Mouse (Mus musculus) granulocyte monocyte progenitor cell, adult 5-6 weeks (primary cell): ENCODE measurements around the gene Xrcc3. TPM values are rescaled to one million over a fixed set of nuclear protein-coding genes. Genes with fewer than 3 reads are reported as not detected.
A peak's percentile ranks its signal among the peaks of the same experiment; 100 is the strongest.

Experiments used
- ATAC-seq: replicated peaks from 2 replicates; pipeline ENCODE4 v1.8.0; 2016; ENCODE audit warnings: mild to moderate bottlenecking, moderate TSS enrichment, inconsistent platforms; ENCODE audit not compliant: poor library complexity, severe bottlenecking
- total RNA-seq, 2 experiments: library from RNA; stranded (forward) in 1 of 2; stranded (reverse) in 1 of 2; fragments of 200-712, 200-1000 nt in 1 of 2; fragments of >200 nt in 1 of 2; fragmentation: Nextera tagmentation in 1 of 2; gene quantifications; 2 replicates each; pipeline ENCODE4 v1.2.3; 2014 to 2017

The Xrcc3 gene
- total RNA-seq, 2 experiments from 2014 or later, result 8.6 to 31.1 TPM

DNA sequence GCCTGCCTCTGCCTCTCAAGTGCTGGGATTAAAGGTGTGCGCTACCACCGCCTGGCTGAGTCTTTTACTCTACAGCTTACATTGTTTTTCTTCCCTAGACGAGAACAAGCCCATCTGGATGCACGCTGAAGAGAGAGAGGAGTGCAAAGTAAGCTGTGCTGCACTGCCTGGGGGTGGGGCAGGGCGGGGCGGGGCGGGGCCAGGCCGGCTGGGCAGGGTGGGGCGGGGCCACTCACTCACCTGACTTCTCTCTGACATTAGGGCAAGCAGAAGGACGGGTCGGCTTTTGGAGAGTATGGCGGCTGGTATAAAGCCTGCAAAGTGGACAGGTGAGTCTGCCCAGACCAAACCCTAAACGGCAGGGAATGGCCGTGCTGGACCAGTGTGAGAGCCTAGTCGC lies 28.5 kb downstream of the Xrcc3 start:
- no peak for ATAC-seq

DNA sequence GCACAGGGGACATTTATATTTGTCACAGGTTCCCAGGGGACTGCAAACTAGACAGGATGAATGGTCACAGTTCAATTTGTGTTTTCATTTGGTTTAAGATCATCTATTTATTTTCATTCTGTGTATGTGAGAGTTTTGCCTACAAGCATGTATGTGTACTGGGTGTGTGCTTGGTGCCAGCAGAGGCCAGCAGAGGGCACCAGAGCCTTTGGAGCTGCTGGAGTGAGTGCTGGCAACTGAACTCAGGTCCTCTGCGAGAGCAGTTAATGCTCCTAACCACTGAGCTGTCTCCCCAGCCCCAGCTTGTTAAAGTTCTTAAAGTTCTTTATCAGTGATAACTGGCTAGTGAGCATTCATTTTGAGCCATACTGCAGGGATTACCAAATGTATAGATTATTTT lies 34.1 kb downstream of the Xrcc3 start:
- ATAC-seq, result no peak

DNA sequence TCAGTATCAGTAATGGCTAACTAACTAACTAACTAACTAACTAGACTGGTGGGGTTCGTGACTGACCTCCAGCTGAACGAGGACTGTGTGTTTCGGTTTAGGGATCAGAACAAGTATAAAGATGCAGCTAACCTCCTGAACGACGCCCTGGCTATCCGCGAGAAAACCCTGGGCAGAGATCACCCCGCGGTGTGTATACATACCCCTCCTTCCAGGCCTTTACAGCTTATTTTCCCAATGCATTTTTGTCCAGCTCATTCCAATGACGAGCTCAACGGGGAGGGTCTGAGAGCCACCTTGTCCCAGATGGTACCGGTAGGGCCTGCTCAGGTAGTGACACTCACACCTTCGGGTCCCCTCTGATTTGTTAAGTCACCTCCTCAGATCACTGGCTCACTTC lies 35.8 kb downstream of the Xrcc3 start:
- ATAC-seq, result no peak

DNA sequence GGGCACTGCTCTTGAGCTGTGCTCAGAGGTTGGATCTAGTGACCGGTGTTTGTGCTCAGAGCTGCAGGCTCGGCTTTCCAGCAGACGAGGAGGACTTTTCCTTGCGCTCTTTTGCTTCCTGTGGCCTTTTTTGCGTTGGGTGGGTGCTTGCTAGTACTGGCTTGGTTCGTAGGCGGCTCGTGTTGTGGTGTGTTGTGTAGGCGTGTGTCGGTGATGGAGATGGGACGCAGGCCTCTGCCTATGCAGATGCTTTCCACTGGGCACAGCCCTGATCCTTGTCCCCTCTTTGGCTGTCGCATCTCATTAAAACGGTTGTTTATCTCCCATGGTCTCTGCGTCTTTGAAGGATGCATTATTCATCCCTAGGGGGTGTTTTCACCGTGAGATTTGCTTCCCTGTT lies 38.8 kb downstream of the Xrcc3 start:
- ATAC-seq, result no peak

DNA sequence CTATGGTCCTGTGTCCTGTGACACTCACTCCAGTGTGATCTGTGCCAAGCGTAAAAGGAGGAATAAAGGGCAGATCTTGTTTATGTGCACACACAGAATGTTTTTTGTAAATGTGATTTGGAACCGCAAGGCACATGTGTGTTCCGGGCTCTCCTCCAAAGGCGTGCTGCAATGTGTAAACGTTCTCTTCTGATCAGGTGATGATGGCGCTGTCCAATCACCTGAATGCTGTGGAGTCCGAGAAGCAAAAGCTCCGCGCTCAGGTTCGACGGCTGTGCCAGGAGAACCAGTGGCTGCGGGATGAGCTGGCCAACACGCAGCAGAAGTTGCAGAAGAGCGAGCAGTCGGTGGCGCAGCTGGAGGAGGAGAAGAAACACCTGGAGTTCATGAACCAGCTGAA lies 39.5 kb downstream of the Xrcc3 start:
- no peak for ATAC-seq

DNA sequence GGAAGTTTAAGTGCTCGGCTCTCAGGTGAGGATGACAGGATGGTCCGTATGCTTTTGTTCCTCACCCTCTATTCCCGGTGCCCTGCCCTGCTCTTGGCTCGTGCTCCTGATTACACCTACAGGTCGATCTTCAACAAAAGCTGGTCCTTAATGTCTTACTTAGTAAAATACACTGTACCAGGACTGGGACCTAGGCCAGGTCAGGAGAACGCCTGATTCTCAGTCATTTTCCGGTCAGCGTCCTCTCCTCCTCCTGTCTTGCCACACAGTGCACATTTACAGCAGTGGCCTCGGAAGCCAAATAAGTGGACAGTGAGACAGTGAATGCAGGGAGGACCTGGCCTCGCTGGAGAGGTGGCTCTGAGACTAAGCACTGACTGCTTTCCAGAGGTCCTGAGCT lies 43.0 kb downstream of the Xrcc3 start:
- ATAC-seq, result no peak

DNA sequence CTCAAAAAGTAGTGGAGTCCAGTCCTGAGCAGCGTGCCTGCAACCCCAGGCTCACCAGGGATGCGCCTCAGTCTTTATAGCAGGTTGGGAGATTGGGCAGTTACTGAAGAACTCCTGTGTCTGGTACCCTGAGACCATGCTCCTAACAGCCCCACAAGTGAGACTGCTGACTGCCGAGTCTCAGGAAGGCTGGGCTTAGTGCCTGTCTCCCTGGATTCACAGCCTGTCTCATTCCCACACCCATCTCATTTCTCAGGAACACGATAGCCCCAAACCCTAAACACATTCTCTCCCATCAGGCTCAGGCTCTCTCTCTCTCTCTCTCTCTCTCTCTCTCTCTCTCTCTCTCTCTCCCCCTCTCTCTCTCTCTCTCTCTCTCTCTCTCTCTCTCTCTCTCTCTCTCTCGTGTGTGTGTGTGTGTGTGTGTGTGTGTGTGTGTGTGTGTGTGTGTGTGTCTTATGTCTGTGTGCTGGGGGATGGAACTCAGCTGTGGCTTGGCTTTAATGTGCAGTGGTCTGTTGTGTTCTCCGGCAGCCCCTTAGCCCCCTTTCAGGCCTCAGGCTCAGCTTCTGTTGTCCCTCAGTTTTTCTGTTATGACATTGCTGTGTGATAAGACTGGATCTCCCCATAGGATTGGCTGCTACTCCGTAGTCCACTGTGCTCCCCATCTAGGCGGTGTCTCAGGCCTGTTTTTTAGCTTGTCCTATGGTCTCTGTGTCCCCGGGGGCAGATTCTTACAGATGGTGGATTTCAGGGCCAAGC lies 43.7 kb downstream of the Xrcc3 start:
- ATAC-seq, result no peak

DNA sequence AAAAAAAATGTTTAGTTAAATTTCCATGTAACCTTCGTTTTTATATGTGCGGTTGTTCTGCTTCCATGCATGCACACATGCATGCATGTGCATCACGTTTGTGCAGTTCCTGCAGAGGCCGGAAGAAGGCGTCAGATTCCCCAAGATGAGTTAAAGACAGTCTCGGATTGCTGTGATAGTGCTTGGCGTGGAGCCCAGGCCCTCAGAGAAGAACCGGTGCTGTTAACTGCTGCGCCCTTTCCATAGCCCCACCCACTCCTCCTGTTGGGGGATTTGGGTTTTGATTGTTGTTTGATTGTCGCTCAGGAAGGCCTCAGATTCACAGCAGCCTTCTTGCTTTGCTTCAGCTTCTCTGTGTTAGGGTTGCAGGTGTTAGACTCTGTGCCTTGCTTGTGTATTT lies 44.4 kb downstream of the Xrcc3 start:
- ATAC-seq, result no peak

DNA sequence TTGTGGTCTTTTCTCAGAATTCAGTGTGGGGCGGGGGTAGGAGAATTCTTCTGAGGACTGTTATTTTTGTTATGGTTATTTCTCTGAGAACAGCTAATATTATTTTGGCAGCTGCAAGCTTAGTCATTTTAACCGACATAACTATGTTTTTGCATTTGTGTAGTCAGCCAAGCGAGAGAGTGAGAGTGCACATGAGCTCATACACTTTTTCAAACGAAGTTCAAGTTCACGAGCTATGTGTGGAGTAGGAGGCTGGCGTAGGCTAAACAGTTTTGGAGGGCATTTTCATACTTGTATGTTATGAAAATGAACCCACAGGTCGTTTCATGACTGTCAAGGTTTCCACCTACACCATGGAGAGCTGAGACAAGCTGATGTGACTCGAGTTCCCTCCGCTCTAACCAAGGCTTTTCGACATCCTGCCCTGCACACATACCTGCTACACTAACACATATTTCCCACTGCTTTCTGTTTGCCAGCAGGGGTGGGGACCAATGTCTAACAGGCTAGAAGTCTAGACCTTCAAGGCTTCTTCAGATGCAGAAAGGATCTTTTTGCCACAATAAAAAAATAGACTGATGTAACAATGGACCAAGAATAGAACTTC lies 45.2 kb downstream of the Xrcc3 start:
- no peak for ATAC-seq

DNA sequence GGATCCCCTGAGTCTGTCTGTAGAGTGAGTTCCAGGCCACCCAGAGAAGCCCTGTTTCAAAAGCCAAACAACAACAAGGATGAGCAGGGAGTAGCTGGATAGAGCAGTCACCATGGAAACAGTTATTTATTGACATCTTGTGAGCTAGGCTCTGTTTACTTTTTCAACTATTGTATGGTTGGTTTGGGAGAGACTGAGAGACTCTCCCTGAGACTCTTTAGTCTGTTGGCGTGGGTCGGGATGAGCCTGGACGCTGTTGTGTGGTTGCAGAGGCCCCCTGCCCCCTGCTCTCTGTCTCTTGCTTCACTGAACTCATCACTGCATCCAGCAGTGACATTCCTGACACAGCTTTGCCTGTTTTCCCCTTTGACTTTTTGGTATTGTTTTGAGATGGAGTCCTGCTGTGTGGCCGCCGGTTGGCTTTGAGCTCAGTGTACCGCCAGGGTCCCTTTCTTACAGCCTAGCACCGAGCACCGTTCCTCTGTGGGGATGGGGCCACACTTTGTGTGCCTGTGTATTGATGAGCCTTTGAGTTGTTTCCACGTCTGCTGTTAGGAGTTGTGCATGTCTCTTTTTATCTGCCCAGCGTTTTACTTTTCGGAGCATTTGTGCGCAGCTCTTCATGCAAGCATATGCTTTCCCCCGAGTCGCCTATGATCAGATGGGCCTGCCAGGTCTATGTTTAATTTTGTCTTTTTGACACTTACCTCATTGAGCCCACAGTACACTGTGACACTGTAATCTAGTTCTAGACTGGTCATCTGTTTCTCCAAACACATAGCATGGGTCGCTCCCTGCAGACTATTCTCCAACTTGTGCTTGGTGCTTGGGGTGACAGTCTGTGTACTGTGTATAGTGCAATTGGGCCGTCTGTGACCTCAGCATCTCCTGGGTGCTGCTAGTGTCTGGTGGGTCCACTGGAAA lies 47.1 kb downstream of the Xrcc3 start:
- ATAC-seq, result no peak

DNA sequence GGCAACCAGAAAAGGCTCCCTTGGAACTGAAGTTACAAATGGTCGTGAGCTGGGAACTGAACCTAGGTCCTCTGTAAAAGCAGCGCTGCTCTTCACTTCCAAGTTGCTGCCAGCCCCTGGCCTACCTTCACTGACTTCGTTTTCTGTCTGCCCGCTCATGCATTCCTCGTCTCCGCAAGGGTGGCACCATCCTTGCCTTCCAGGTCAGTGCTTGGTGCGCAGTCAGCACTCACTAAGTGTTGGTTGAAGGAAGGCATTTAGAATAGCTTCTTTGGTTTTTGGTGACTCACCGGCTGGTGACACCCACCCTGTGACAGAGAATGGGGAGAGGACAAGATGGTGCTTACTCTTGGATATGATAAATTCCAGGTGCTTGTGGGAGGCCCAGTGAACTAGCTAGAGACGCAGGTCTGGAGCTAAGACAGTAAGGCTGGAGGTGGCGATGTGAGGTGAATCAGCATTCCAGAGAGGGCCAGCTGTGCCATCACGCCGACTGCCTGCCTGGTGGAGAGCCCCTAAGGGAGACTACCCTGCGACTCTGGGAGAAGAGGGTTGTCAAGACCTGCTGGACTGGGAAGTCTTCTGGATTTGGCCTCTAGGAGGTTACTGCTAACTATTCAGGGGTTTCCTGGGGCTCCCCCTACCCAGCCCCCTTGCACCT lies 50.9 kb downstream of the Xrcc3 start:
- ATAC-seq, result no peak

DNA sequence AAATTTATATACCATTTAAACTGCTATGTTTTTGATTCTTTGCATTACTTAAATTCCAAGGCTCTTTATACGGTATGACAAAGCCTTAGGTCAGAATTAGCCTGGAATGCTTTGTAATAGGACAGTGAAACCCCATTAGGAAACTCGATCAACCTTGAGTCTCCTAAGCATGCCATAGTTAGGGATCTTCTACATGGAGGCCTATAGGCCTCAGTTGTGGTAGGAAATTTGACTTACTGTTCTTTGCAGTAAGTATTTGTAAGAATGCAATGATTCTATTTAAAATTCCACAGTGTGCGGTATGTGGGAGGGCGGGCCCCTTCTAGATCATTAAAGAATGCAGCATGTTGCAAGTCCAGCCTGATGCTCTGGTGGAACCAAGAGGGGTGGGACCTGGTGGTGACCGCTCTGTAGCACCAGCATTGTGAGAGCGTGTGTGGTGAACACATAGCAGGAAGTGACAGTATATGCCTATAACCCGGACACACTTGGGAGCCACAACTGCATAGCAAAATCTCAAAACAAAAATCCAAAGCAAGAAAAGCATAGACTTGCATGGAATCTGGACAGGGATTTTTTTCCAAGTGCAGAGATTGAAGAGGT lies 53.3 kb downstream of the Xrcc3 start:
- ATAC-seq, result peak; percentile 40

DNA sequence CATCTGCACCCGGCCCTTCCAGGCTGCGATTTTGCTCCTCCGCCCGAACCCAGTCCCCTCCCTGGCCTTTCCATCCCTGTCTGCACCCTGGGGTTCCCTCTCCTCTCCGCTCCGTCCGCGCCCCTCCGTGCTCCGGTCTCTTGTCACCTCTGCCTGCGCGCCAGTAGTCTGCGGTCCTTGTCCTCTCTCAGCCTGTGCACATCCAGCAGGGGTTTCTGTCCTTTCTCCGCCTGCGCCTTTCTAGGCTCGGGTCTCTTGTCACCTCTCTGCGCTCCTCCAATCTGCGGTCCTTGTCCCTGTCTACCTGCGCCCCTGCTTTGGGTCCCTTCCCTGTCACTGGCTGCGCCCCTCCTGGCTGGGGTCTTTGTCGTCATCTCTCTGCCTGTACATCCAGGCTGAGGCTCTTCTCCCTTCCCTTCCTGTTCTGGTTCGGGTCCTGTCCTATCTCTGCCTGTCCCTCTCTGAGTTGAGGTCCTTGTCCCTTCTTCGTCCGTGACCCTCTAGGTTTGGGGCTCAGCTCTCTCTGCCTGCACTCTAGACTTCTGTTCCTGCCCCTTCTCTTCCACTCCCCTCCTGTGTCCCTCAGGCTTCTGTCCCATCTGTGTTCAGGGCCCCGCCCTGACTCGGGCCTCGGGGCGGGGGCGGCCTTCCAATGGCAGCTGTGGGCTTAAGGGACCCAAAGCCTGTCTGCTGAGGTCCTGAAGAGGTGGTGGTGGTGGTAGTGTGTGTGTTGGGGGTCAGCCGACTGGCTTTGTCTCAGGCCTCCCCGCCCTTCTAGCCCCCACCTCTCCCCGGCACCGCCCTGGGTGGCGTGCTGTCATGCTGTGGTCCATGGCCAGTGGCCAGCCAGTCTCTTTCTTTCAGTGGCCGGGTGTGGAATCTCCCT lies 54.3 kb downstream of the Xrcc3 start:
- ATAC-seq, result peak; percentile 20; the same call in 1 of the 2 replicates

DNA sequence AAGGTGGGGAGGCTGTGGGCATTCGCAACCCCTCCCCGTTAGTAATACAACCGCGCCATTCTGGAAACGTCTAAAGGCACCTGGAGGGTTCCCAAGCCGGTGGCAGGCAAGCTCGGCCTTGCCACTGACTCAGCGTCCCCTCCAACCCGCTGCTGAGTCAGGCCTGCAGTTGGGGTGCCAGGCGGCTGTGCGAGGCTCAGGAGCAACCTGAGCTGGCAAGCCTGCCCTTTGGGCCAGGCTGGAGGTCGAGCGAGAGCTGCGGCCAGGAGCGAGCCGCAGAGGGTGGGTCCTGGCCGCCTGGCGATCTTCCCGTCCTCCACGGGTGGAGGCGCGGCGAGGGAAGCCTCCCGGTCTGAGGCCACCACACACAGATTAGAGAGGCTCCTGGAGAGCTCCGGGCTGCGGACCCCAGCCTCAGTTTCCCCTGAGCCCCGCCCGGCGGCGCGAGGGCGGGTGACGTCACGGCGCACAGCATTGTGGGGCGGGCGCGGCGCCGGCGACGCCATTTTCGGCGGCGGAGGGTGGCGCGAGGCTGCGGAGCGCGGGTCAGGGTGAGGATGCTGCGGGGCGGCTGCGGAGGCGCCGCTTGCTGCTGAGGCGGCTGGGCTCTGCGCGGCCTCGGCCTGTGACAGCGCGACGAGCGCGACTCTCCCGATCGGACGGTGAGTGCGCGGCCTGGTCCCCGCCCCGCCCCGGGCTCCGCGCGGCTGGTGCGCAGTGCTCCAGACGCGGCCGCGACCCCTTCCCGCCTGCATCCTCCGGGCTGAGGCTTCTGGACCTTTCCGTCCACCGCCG lies 55.1 kb downstream of the Xrcc3 start, which contains the start of gene Klc1:
Gene Klc1 (plus strand): TSS at position 469 of the 795 bp plus-strand sequence.
- peak; percentile 46 for ATAC-seq

DNA sequence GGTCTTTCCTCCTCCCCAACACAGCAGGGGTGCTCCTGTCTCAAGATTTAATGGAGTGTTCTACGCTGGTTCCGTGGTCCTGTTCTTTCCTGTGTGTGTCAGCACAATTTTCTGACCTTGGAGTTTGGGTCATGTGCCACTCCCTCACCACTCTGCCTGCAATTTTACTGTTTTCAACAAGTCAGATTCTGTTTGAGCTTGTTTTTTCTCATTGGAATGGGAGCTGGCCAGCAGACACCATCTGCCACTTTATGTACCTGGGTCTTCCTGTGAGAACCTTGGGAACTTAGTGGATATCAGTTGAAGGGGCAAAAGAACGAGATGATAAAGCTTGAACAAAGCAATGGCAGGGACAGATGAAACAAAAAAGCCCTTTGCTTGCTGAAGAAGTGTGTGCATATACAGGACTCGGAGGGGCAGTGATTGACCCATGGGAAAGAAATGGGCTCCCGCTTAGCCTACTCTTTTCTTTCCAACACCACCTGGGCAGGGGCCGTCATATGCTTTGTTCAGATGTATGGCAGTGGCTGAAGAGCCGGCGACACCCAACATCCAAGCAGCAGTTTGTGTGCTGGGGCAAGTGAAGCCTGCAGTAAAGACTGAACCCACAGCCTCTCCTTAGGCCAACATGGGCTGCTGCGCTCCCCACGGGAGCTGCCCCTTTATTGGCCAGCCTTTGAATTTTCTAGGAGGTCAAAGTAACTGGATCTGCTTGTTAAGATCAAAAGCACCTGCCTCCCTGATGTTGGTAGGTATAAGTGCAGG lies 55.9 kb downstream of the Xrcc3 start:
- ATAC-seq, result no peak

DNA sequence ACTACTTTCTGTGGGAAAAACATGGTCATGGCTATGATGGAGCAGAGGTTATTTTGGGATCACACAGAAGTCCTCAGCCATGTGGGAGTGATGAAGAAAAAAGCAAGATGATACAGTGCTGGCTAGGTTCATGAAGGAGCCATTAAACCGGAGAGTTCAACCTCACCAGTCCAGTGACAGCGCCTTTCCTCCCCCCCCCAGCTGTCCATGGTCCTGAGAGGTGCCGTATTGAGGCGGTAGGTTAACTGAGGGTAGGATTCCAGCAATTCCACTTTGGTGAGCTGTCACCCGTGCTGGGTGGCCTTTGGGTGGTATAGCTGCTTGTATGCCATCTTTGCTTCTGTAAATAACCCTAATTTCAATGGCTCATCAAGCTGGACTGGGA lies 57.0 kb downstream of the Xrcc3 start:
- ATAC-seq, result no peak

DNA sequence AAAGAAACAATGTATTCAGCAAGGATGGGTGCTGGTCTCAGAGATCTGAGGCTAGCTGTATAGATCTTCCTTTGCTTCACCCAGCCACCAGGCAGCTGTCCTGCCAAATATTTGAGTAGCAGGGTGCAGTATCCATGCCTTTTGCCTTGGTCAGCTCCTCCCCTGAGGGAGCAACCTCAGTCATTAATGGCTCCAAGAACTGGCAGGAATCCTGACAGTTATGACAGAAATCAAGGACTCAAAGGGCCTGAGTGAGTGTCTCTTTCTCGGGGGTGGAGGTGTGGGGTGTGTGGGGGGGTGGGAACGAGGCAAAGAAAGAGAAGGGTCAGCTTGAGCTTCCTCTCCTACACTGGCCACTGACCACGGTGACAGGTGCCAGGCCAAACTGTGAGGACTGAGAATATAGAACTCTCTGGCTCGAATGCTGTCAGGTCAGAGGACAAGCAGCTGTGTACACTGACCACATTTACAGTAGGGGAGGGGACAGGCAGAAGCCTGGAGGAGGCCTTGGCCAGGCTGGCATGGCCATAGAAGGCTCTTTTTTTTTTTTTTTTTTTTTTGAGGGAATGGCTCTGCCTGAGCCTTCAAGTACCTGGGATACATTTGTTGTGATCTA lies 57.5 kb downstream of the Xrcc3 start:
- no peak for ATAC-seq
